Mouse (Mus musculus) lung, postnatal 0 days (tissue): ENCODE results near the gene Cables2. TPM values are rescaled to one million over a fixed set of nuclear protein-coding genes. Genes with fewer than 3 reads are reported as not detected.
"Not testable (repeated sequence)": the region's sequence is repeated elsewhere in the genome, so short reads cannot be mapped to it uniquely, and the experiment has no call there.

Experiments
- ATAC-seq: fragments of 200-750 bp; cut with Nextera tagmentation; 2 replicates; pipeline ENCODE4 v1.8.0; 2017; ENCODE audit warnings: moderate library complexity
- DNase-seq: peaks from one replicate; pipeline ENCODE4 v3.0.0-alpha.2; 2016; ENCODE audit warnings: low spot score
- H3K27ac ChIP-seq: fragments of 300-500 bp; sonication (generic); 2 replicates; pipeline ENCODE4 v1.5.1; 2014; ENCODE audit warnings: antibody characterized with exemption, mild to moderate bottlenecking, low read length, mixed read lengths
- H3K27me3 ChIP-seq: fragments of 300-500 bp; sonication (generic); replicated peaks from 2 replicates; pipeline ENCODE4 v1.6.1; 2014; ENCODE audit warnings: low read length, mixed read lengths; ENCODE audit not compliant: insufficient read depth
- H3K36me3 ChIP-seq: fragments of 300-500 bp; sonication (generic); 2 replicates; pipeline ENCODE4 v1.6.1; 2014; ENCODE audit warnings: low read length, mixed read lengths; ENCODE audit not compliant: insufficient read depth
- H3K4me1 ChIP-seq: fragments of 300-500 bp; sonication (generic); 2 replicates; pipeline ENCODE4 v1.6.1; 2014; ENCODE audit warnings: antibody characterized with exemption, low read depth, low read length, mixed read lengths; ENCODE audit not compliant: insufficient read depth
- H3K4me2 ChIP-seq: fragments of 300-500 bp; sonication (generic); replicated peaks from 2 replicates; pipeline ENCODE4 v1.6.1; 2014; ENCODE audit warnings: low read depth, mild to moderate bottlenecking, low read length, moderate library complexity, mixed read lengths
- H3K4me3 ChIP-seq: fragments of 300-500 bp; sonication (generic); 2 replicates; pipeline ENCODE4 v1.5.1; 2014; ENCODE audit warnings: low read depth, low read length
- H3K9ac ChIP-seq: fragments of 300-500 bp; sonication (generic); replicated peaks from 2 replicates; pipeline ENCODE4 v1.6.1; 2014; ENCODE audit warnings: low read depth, mild to moderate bottlenecking
- H3K9me3 ChIP-seq: fragments of 300-500 bp; sonication (generic); 2 replicates; pipeline ENCODE4 v1.6.1; 2016; ENCODE audit warnings: low read length, mixed read lengths
- CTCF ChIP-seq: IDR thresholded peaks from 2 replicates; pipeline ENCODE4 v1.5.1; 2016; ENCODE audit warnings: antibody characterized with exemption, mild to moderate bottlenecking
- EP300 ChIP-seq: IDR thresholded peaks from 2 replicates; pipeline ENCODE4 v1.6.1; 2016; ENCODE audit warnings: antibody characterized with exemption, mild to moderate bottlenecking, control low read depth
- WGBS: fragments of 180-500 bp; shearing (Covaris S2); extraction: QIAGEN DNeasy Blood & Tissue Kit; methylation state at CpG from one replicate; pipeline ENCODE4 v1.1.7; 2014; 5-methylcytosine and 5-hydroxymethylcytosine counted together
- polyA plus RNA-seq: library from polyadenylated mRNA; unstranded; fragments of >200 nt; fragmentation: Nextera tagmentation; extraction: Ambion mirVana; gene quantifications from 2 replicates; pipeline ENCODE4 v1.2.1, GENCODE M21; 2015

Cables2 gene
- polyA plus RNA-seq, 1 experiment from 2014 or later: 15.5 TPM

DNA sequence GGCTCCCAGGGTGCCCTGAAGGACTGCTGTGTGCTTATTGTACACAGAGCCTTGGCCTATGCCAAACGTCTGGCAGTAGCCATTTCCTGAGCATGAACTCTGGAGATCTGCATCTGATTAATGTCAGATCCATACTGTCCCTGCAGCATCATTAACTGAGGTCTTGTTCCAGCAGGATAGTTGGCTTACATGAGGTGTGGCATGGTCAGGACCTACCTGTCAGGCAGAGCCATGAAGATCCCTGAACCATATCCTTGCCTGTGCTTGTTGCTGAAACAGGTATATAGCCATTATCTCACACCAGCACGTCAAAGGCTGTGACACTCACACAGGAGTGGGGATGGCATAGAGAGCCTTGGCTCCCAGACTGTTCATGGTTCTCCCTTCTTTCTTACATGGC lies 5.3 kb downstream of the Cables2 start:
- no peak overlapping the region for H3K27ac ChIP-seq
- ATAC-seq (no peak), DNase-seq (no peak)
- peaks cover 9% of the 10 kb centered on the region; the same call in 1 of the 2 replicates for H3K4me1 ChIP-seq
- WGBS: 66% methylated on average over 2 of the region's 2 CpGs
- H3K9ac ChIP-seq: no peak overlapping the region
- TF ChIP-seq CTCF: no peak
- no peak for TF ChIP-seq EP300
- H3K36me3 ChIP-seq: peaks cover 12% of the 10 kb centered on the region
- no peak overlapping the region for H3K4me2 ChIP-seq
- H3K4me3 ChIP-seq: no peak overlapping the region
- no peaks in the 10 kb centered on the region for H3K9me3 ChIP-seq
- H3K27me3 ChIP-seq: no peaks in the 10 kb centered on the region

- WGBS: 73% methylated on average over 10 of the region's 10 CpGs
- ATAC-seq: peak; percentile 14; the same call in 1 of the 2 replicates
- H3K9me3 ChIP-seq: no peaks in the 10 kb centered on the region
- no peak for TF ChIP-seq CTCF
- TF ChIP-seq EP300: no peak
- no peaks in the 10 kb centered on the region for H3K27me3 ChIP-seq
- H3K4me2 ChIP-seq: no peak overlapping the region
- H3K9ac ChIP-seq: no peak overlapping the region
- H3K4me3 ChIP-seq: no peak overlapping the region
- peak overlapping the region; percentile 62 for H3K27ac ChIP-seq
- peaks cover 23% of the 10 kb centered on the region for H3K36me3 ChIP-seq
- peaks cover 1% of the 10 kb centered on the region; the same call in 1 of the 2 replicates for H3K4me1 ChIP-seq
- no peak for DNase-seq
Observed at GRCm38 (mm10) chr2:180262891-180263290, 10.4 kb downstream of the Cables2 start.

DNA sequence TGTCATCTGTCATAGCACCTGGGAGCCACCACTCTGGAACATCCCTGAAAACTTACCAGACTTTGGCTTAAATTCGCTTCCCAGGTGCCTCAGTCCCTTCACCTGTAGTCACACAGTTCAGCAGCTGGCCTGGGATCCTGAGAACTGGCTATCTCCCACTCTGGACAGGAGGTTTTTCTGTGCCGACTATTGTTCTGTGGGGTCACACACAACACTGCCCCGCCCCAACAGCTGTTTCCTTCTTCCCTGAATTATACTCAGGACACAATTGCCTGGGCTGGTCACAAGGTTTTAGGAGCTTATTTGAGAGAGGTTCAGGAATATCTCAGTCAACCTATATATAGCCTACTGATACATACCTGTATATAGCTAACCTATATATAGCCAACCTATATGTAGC lies 10.9 kb downstream of the Cables2 start:
- peak; percentile 54 for DNase-seq
- H3K9ac ChIP-seq: no peak overlapping the region
- H3K36me3 ChIP-seq: peaks cover 23% of the 10 kb centered on the region
- H3K27ac ChIP-seq: peak overlapping the region; percentile 62
- no peaks in the 10 kb centered on the region for H3K9me3 ChIP-seq
- peak; percentile 75 for ATAC-seq
- TF ChIP-seq CTCF (no peak), EP300 (peak; percentile 79)
- no peaks in the 10 kb centered on the region for H3K27me3 ChIP-seq
- peaks cover 4% of the 10 kb centered on the region; the same call in 1 of the 2 replicates for H3K4me1 ChIP-seq
- 59% methylated on average over 3 of the region's 3 CpGs for WGBS
- H3K4me2 ChIP-seq: no peak overlapping the region
- H3K4me3 ChIP-seq: no peak overlapping the region

GRCm38 (mm10) chr2:180261901-180262300 lies 11.4 kb downstream of the Cables2 start:
- Histone ChIP-seq H3K9me3 (no peaks in the 10 kb centered on the region), H3K27ac (peak overlapping the region; percentile 47; the same call in 1 of the 2 replicates), H3K27me3 (no peaks in the 10 kb centered on the region), H3K4me2 (no peak overlapping the region), H3K9ac (no peak overlapping the region), H3K4me1 (peaks cover 4% of the 10 kb centered on the region; the same call in 1 of the 2 replicates), H3K4me3 (no peak overlapping the region), H3K36me3 (peaks cover 23% of the 10 kb centered on the region)
- TF ChIP-seq CTCF (no peak), EP300 (no peak)
- WGBS: 77% methylated on average over 7 of the region's 7 CpGs
- no peak for ATAC-seq
- DNase-seq: no peak

- Histone ChIP-seq H3K4me1 (peaks cover 8% of the 10 kb centered on the region; the same call in 1 of the 2 replicates), H3K36me3 (peaks cover 23% of the 10 kb centered on the region), H3K9me3 (no peaks in the 10 kb centered on the region), H3K27ac (no peak overlapping the region), H3K4me2 (no peak overlapping the region), H3K27me3 (no peaks in the 10 kb centered on the region), H3K4me3 (no peak overlapping the region), H3K9ac (no peak overlapping the region)
- DNase-seq: no peak
- ATAC-seq: no peak
- 51% methylated on average over 8 of the region's 8 CpGs for WGBS
- TF ChIP-seq CTCF: no peak
- no peak for TF ChIP-seq EP300
Observed at GRCm38 (mm10) chr2:180260610-180261480, 12.5 kb downstream of the Cables2 start.

GRCm38 (mm10) chr2:180259826-180260609 lies 13.3 kb downstream of the Cables2 start:
- peaks cover 23% of the 10 kb centered on the region for H3K36me3 ChIP-seq

GRCm38 (mm10) chr2:180258951-180259484 lies 14.3 kb downstream of the Cables2 start:
- DNase-seq, H3K27ac ChIP-seq, H3K9ac ChIP-seq, H3K4me3 ChIP-seq, ATAC-seq, H3K27me3 ChIP-seq, H3K4me1 ChIP-seq, H3K4me2 ChIP-seq, H3K9me3 ChIP-seq: not testable (repeated sequence)
- WGBS: 67% methylated on average over 10 of the region's 10 CpGs
- peaks cover 22% of the 10 kb centered on the region for H3K36me3 ChIP-seq

More at GRCm38 (mm10) chr2:180259826-180260609, 13.3 kb downstream of the Cables2 start:
- H3K9ac ChIP-seq, H3K27ac ChIP-seq, DNase-seq, H3K4me2 ChIP-seq, H3K27me3 ChIP-seq, ATAC-seq, H3K4me3 ChIP-seq, H3K9me3 ChIP-seq, H3K4me1 ChIP-seq: not testable (repeated sequence)
- 61% methylated on average over 17 of the region's 17 CpGs for WGBS
